Mouse (Mus musculus) forebrain, embryonic 13.5 days (tissue): ENCODE results near the gene Map4. TPM values are rescaled to one million over a fixed set of nuclear protein-coding genes. Genes with fewer than 3 reads are reported as not detected.

Experiments
- ATAC-seq: fragments of 200-750 bp; cut with Nextera tagmentation; 2 replicates; pipeline ENCODE4 v1.8.0; 2017
- H3K27ac ChIP-seq: fragments of 300-500 bp; sonication (generic); 2 replicates; pipeline ENCODE4 v1.5.1; 2015; ENCODE audit warnings: inconsistent platforms, mild to moderate bottlenecking, moderate library complexity
- H3K27me3 ChIP-seq: fragments of 300-500 bp; sonication (generic); 2 replicates; pipeline ENCODE4 v1.6.1; 2015; ENCODE audit warnings: mild to moderate bottlenecking, inconsistent platforms
- H3K36me3 ChIP-seq: fragments of 300-500 bp; sonication (generic); 2 replicates; pipeline ENCODE4 v1.6.1; 2015; ENCODE audit warnings: mild to moderate bottlenecking, inconsistent platforms; ENCODE audit not compliant: poor library complexity, severe bottlenecking
- H3K4me1 ChIP-seq: fragments of 300-500 bp; sonication (generic); 2 replicates; pipeline ENCODE4 v1.6.1; 2015; ENCODE audit warnings: inconsistent platforms
- H3K4me2 ChIP-seq: fragments of 300-500 bp; sonication (generic); 2 replicates; pipeline ENCODE4 v1.6.1; 2015; ENCODE audit warnings: inconsistent platforms, mild to moderate bottlenecking, moderate library complexity
- H3K4me3 ChIP-seq: fragments of 300-500 bp; sonication (generic); 2 replicates; pipeline ENCODE4 v1.5.1; 2015; ENCODE audit warnings: mild to moderate bottlenecking, inconsistent platforms
- H3K9ac ChIP-seq: fragments of 300-500 bp; sonication (generic); 2 replicates; pipeline ENCODE4 v1.6.1; 2015; ENCODE audit warnings: mild to moderate bottlenecking, inconsistent platforms
- H3K9me3 ChIP-seq: fragments of 300-500 bp; sonication (generic); replicated peaks from 2 replicates; pipeline ENCODE4 v1.6.1; 2016; ENCODE audit warnings: inconsistent platforms
- WGBS: fragments of 180-500 bp; shearing (Covaris S2); methylation state at CpG from one replicate; pipeline ENCODE4 v1.1.7; 2015; 5-methylcytosine and 5-hydroxymethylcytosine counted together
- polyA plus RNA-seq: library from polyadenylated mRNA; unstranded; fragments of >200 nt; fragmentation: Nextera tagmentation; extraction: Ambion mirVana; gene quantifications from 2 replicates; pipeline ENCODE4 v1.2.1, GENCODE M21; 2015

Gene Map4
- polyA plus RNA-seq = 81.7 and 90.6 TPM in 2 replicates

DNA sequence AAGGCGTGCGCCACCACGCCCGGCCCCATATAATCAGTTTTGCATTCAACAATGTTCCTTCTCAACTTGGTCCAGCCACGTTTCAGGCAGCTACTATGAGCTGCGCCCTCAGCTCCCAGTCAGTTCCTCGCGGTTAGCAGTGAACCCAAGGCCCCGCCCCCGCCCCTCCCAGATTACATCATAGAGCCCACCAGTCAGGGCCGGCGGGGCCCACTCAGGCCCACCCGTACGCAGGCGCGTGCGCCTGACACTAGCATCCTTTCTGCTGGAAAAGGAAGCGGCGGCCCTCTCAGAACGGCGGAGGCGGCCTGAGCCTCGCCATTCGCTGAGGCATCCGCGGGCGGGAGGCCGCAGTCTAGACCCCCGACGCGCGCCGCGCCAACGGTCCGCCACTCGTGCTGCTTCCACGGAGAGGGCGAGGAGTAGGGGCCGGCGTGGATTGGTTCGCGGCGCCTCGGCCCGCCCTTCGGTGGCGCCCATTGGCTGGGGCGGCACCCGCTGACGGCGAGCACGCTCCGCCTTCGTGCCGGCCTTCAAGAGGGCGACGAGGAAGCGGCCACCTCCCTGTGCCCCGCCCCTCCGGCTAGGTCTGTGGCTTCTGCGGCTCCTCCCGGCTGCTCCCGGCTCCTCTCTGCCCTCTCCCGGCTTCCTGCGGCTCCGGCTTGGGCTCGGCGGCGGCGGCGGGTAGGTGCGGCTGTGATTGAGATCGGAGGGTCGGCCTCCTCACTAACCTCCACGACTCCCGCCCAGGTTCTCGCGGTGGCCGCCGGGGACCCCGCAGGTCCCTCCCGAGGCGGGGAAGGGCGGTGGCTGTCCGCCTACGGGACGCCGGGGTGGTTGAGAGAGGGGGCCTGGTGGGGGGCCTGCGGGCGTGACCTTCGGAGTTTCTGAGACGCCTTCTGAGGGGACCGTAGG lies at the start of gene Map4:
TSS of gene Map4 (plus strand) at position 204 of the 915 bp plus-strand sequence.
- WGBS = under 1% methylated on average over 77 of the region's 94 CpGs
- Histone ChIP-seq H3K9ac (peak within 1 kb of the TSS; percentile 85), H3K4me1 (peaks cover 15% of the 10 kb centered on the region), H3K27me3 (no peaks in the 10 kb centered on the region), H3K4me3 (peak within 1 kb of the TSS; percentile 90), H3K36me3 (no peaks in the 10 kb centered on the region), H3K9me3 (no peaks in the 10 kb centered on the region), H3K4me2 (peak within 1 kb of the TSS; percentile 82), H3K27ac (peak within 1 kb of the TSS; percentile 97)
- ATAC-seq = peak; percentile 99

DNA sequence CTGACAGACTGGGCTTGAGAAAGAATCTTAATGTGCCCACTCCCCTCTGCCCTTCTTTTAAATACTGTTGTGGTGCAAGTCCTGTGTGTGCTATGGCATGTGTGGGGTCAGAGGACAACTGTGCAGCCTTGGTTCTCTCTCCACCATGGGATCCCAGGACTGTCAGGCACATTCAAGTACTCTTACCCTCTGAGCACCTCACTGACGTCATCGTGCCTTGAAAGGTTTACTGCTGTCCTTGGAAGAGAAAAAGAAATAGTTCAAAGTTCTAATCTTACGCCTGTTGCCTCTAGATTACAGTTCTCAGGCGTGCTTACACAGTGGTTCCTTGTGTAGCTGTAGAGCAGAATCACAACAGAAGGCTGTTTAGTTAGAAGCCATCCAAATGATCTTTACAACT lies 45.0 kb upstream of the Map4 start:
- no peak overlapping the region for H3K27ac ChIP-seq
- H3K4me1 ChIP-seq = no peaks in the 10 kb centered on the region
- no peak overlapping the region for H3K4me2 ChIP-seq
- ATAC-seq = no peak
- H3K9ac ChIP-seq = no peak overlapping the region
- WGBS = 84% methylated on average over 4 of the region's 4 CpGs
- H3K36me3 ChIP-seq = peaks cover 98% of the 10 kb centered on the region
- no peaks in the 10 kb centered on the region for H3K27me3 ChIP-seq
- no peaks in the 10 kb centered on the region for H3K9me3 ChIP-seq
- no peak overlapping the region for H3K4me3 ChIP-seq

DNA sequence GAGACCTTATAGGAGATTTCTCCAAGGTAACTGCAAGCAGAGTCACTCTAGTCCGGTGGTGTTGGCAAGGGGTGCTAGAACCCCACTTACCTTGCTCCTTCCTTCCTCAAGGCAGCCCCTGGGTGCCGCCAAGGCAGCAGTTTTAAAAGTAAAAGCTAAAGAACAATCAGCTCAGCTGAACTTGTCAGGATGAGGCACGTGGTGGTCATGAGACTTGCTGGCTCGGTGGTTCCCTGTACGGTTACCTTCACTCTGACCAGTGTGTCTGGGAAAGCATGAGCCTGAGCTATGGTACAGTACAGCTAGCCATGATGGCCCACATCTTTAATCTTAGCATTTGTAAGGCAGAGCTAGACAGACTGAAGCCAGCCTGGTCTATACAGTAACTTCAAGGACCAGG lies 43.9 kb upstream of the Map4 start:
- no peaks in the 10 kb centered on the region for H3K4me1 ChIP-seq
- no peak overlapping the region for H3K4me2 ChIP-seq
- H3K36me3 ChIP-seq = peaks cover 98% of the 10 kb centered on the region
- WGBS = 92% methylated on average over 5 of the region's 5 CpGs
- H3K9ac ChIP-seq = no peak overlapping the region
- no peak for ATAC-seq
- H3K4me3 ChIP-seq = no peak overlapping the region
- H3K27ac ChIP-seq = no peak overlapping the region
- no peaks in the 10 kb centered on the region for H3K27me3 ChIP-seq
- H3K9me3 ChIP-seq = no peaks in the 10 kb centered on the region

DNA sequence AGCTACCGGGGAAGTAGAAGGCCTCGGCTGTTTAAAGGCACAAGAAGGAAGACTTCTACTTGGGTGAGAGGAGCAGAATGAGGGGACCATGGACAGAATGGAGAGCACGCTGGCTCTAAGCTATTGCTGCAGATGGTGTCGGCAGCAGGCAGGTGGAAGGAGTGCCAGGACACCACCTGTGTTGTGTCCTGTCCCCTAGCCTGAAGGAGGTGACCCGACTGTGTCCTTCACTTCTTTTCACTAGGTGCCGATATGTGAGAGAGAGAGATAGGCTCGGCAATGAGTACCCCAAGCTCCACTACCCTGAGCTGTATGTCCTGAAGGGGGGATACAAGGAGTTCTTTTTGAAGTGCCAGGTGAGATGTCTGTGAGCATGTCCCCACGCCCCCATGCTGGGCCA lies 39.8 kb upstream of the Map4 start:
- H3K9ac ChIP-seq = no peak overlapping the region
- peaks cover 91% of the 10 kb centered on the region for H3K36me3 ChIP-seq
- H3K9me3 ChIP-seq = no peaks in the 10 kb centered on the region
- WGBS = 94% methylated on average over 8 of the region's 8 CpGs
- H3K4me1 ChIP-seq = no peaks in the 10 kb centered on the region
- H3K4me3 ChIP-seq = no peak overlapping the region
- no peak overlapping the region for H3K27ac ChIP-seq
- no peak overlapping the region for H3K4me2 ChIP-seq
- ATAC-seq = no peak
- no peaks in the 10 kb centered on the region for H3K27me3 ChIP-seq

DNA sequence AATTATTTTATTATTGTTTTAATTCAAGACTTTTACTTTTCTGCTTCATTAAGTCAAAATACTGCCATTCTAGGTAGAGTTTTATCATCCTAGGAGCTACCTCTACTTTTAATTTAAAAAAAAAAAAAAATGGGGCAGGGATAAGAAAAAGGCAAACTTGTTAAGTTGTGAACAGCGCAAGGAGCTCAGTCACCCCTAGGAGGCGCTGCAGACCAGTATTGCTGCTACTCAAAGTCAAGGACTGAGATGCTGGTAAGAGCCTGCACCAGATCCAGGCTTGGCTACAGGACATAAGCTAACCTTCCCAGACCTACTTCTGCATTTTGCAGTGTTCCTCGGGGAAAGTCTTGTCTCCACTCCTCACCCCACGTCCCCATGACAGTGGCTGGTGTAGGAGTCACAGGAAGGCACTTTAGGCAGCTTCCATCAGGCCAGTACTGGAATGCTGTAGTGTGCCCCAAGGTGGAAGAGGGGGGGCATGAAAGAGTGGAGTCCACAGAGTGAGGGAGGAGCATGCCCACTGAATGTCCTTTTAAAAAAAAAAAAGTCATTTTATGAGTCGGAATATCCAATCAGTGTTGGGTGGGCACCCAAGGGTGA lies 38.5 kb upstream of the Map4 start:
- WGBS = 73% methylated on average over 5 of the region's 5 CpGs
- Histone ChIP-seq H3K9ac (no peak overlapping the region), H3K9me3 (no peaks in the 10 kb centered on the region), H3K36me3 (peaks cover 85% of the 10 kb centered on the region), H3K27me3 (no peaks in the 10 kb centered on the region), H3K4me2 (no peak overlapping the region), H3K4me3 (no peak overlapping the region), H3K4me1 (no peaks in the 10 kb centered on the region), H3K27ac (no peak overlapping the region)
- ATAC-seq = peak; percentile 36; the same call in 1 of the 2 replicates

DNA sequence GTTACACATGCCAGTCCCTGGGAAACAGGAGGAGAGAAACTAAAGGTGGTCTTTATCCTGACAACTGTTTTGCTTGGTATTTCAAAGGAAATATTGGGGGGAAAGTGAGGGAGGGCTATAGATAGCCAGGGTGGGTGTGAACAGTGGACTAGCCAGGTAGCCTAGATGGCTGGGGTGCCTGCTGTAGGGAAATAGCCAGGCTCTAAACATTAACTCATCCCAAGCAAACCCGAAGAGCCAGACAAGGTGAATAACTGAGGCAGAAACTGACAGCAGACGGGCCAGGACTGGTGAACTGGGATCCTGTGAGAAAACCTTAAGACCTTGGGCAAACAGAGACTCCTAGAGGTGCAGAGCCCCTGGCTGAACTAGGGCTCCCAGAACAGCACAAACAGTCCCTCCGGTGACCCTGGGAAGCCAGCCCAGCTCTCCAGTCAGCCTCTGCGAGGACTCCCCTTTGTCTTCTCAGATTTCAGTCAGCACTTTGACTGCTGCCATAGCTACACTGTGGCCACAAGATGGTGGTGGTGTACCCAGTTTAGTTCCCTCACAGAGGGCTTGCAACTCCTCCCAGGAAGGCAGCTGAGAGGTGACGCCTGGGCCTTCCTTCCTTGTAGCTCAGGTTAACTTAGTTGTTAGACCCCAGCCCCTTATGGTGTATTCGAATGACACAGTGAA lies 36.7 kb upstream of the Map4 start:
- peaks cover 67% of the 10 kb centered on the region for H3K36me3 ChIP-seq
- 36% methylated on average over 6 of the region's 6 CpGs for WGBS
- ATAC-seq = peak; percentile 86

DNA sequence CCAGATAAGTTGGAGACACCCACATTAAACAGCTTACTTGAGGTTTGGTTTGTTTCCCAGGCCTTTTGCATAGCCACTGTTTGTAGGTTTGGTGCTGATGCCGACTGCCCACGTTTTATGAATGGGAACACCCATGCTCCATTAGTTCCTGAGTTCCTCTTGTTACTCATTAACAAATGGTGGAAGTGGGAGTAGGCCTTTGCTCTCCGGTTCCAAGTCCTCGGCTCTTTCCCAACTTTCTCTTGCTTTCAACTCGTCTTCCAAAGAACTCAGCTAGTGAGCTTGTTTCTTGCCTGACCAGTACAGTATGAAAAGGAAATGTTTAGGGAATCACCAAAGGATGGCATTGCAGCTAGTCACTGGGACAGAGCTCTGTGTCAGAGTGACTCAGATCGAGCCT lies 35.7 kb upstream of the Map4 start:
- no peaks in the 10 kb centered on the region for H3K9me3 ChIP-seq
- no peak overlapping the region for H3K9ac ChIP-seq
- no peak overlapping the region for H3K27ac ChIP-seq
- H3K36me3 ChIP-seq = peaks cover 56% of the 10 kb centered on the region
- H3K4me2 ChIP-seq = no peak overlapping the region
- no peak overlapping the region for H3K4me3 ChIP-seq
- no peaks in the 10 kb centered on the region for H3K27me3 ChIP-seq
- H3K4me1 ChIP-seq = no peaks in the 10 kb centered on the region
- 84% methylated on average over 6 of the region's 6 CpGs for WGBS
- ATAC-seq = no peak

More for the DNA sequence above, 36.7 kb upstream of the Map4 start:
- no peaks in the 10 kb centered on the region for H3K9me3 ChIP-seq
- H3K4me2 ChIP-seq = no peak overlapping the region
- H3K9ac ChIP-seq = peak overlapping the region; percentile 46
- no peaks in the 10 kb centered on the region for H3K27me3 ChIP-seq
- H3K27ac ChIP-seq = peak overlapping the region; percentile 74
- no peak overlapping the region for H3K4me3 ChIP-seq
- H3K4me1 ChIP-seq = no peaks in the 10 kb centered on the region

DNA sequence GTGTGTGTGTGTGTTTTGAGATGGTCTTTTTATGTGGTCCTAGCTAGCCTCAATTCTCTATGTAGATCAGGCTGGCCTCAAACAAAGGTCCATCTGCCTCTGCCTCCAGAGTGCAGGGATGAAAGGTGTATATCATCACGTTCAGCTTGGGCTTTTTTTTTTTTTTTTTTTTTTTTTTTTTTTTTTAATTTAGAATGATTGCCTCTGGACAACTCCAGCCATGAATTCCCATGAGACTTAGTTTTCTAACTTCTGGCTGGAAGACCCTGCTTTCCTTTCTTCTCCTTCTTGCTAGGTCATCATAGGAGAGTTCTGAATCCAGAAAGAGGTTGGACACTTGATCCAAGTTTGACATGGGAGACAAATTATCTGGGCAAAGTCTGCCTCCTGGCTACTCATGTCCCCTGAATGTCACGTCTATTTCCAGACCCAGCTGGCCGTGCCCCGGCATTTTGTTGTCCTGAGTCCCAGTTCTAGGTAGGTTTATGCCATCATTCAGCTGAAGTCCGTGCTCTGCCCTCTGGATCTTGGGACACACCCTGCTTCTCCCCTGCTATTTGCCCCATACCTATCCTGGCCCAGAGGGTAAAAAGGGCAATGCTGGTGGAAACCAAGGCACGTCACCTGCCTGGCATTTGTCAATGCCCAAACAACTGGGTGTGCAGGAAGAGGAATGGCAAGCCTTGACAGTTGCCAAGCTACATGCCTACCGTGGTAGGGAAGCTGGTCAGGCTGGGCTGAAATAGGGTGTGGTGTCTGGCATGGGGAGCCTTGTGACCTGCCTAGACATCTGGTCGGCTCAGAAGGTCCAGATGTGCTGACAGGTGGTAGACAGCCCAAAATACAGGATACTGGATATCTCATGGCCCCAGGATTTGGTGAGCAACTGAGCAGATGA lies 34.8 kb upstream of the Map4 start:
- no peaks in the 10 kb centered on the region for H3K9me3 ChIP-seq
- H3K27ac ChIP-seq = no peak overlapping the region
- no peak overlapping the region for H3K4me2 ChIP-seq
- no peak overlapping the region for H3K4me3 ChIP-seq
- peaks cover 47% of the 10 kb centered on the region for H3K36me3 ChIP-seq
- no peaks in the 10 kb centered on the region for H3K4me1 ChIP-seq
- H3K9ac ChIP-seq = no peak overlapping the region
- no peak for ATAC-seq
- WGBS = 91% methylated on average over 8 of the region's 8 CpGs
- H3K27me3 ChIP-seq = no peaks in the 10 kb centered on the region

DNA sequence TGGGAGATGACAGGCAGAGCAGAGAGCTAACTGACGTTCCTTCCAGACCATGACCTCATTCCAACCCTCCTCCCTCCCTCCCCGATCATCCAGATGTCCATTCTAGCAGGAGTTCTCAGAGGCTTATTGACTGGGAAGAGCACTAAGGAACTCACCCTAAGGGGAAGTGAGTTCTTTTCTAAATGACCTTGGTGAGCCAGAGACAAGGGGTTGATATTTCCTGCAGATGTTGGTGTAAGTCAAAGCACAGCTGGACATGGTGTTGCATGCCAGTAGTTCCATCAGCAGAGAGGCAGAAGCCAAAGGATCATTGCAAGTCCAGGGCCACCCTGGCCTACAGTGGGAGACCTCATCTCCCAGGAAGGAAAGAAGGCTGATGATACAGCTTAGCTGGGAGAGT lies 33.2 kb upstream of the Map4 start:
- H3K27ac ChIP-seq = no peak overlapping the region
- H3K36me3 ChIP-seq = peaks cover 34% of the 10 kb centered on the region
- H3K27me3 ChIP-seq = no peaks in the 10 kb centered on the region
- ATAC-seq = no peak
- H3K4me2 ChIP-seq = no peak overlapping the region
- H3K4me1 ChIP-seq = no peaks in the 10 kb centered on the region
- H3K9ac ChIP-seq = no peak overlapping the region
- H3K9me3 ChIP-seq = no peaks in the 10 kb centered on the region
- WGBS = 70% methylated on average over 2 of the region's 2 CpGs
- no peak overlapping the region for H3K4me3 ChIP-seq

DNA sequence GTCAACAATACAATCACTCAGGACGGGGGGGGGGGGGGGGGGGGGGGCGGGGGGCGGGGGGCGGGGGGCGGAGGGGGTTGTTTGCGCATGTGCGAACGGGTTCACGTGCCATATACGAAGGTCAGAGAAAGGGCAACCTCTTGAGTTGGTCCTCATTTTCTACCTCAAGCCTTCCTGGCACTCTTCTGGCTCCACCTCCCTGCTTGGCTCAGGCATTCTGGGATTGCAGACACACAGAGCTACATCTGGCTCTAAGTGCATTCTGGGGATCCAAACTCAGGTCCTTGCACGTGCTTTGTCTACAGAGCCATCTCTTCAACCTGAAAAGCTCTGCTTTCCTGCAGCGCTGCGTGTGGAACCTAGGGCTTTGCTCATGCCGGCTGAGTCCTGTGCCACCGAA lies 31.9 kb upstream of the Map4 start:
- Histone ChIP-seq H3K9ac (no peak overlapping the region), H3K27me3 (no peaks in the 10 kb centered on the region), H3K4me3 (no peak overlapping the region), H3K36me3 (peaks cover 22% of the 10 kb centered on the region), H3K4me2 (no peak overlapping the region), H3K9me3 (no peaks in the 10 kb centered on the region), H3K4me1 (no peaks in the 10 kb centered on the region), H3K27ac (no peak overlapping the region; the same call in 1 of the 2 replicates)
- ATAC-seq = no peak
- WGBS = 77% methylated on average over 10 of the region's 15 CpGs

DNA sequence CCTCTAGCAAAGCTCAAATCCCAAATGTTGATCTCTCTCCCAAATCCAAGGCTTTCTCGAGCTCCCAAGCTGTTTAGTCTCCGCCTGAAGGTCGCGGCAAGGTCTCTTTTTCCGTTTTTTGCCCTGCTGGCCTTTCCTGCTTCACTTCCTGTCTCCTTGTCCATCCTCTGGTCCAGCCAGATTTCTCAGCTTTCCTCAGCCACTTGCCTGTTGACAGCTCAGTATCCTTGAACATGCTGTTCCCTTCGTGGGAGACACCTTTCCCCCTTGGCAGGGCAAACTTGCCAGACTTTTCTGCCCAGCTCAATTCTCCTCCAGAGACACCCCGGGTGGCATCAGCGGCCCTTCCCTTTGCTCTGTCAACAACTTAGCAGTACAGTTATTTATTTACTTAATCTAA lies 31.5 kb upstream of the Map4 start:
- ATAC-seq = no peak
- 76% methylated on average over 8 of the region's 8 CpGs for WGBS
- no peak overlapping the region; the same call in 1 of the 2 replicates for H3K27ac ChIP-seq
- H3K4me3 ChIP-seq = no peak overlapping the region
- H3K4me1 ChIP-seq = no peaks in the 10 kb centered on the region
- peaks cover 17% of the 10 kb centered on the region for H3K36me3 ChIP-seq
- H3K4me2 ChIP-seq = no peak overlapping the region
- no peaks in the 10 kb centered on the region for H3K9me3 ChIP-seq
- no peak overlapping the region for H3K9ac ChIP-seq
- no peaks in the 10 kb centered on the region for H3K27me3 ChIP-seq
